Mouse (Mus musculus) midbrain, embryonic 11.5 days (tissue): ENCODE data around the gene Grrp1. TPM values are rescaled to one million over a fixed set of nuclear protein-coding genes. Genes with fewer than 3 reads are reported as not detected.

Experiments used
- ATAC-seq: fragments of 200-750 bp; cut with Nextera tagmentation; 2 replicates; pipeline ENCODE4 v1.8.0; 2017; ENCODE audit warnings: moderate TSS enrichment, moderate library complexity; ENCODE audit not compliant: low FRiP score
- DNase-seq: peaks from one replicate; pipeline ENCODE4 v3.0.0; 2015; ENCODE audit warnings: low spot score; ENCODE audit errors: missing footprints
- H3K27ac ChIP-seq: fragments of 300-500 bp; sonication (generic); 2 replicates; pipeline ENCODE4 v1.5.1; 2014; ENCODE audit warnings: low read depth, low read length
- H3K27me3 ChIP-seq: fragments of 300-500 bp; sonication (generic); 2 replicates; pipeline ENCODE4 v1.6.1; 2014; ENCODE audit warnings: mild to moderate bottlenecking, low read length, moderate library complexity, mixed read lengths; ENCODE audit not compliant: control insufficient read depth, insufficient read depth
- H3K36me3 ChIP-seq: fragments of 300-500 bp; sonication (generic); 2 replicates; pipeline ENCODE4 v1.6.1; 2014; ENCODE audit warnings: mild to moderate bottlenecking, low read length, moderate library complexity, mixed read lengths; ENCODE audit not compliant: control insufficient read depth, insufficient read depth
- H3K4me1 ChIP-seq: fragments of 300-500 bp; sonication (generic); 2 replicates; pipeline ENCODE4 v1.6.1; 2014; ENCODE audit warnings: low read length; ENCODE audit not compliant: control insufficient read depth, insufficient read depth
- H3K4me2 ChIP-seq: fragments of 300-500 bp; sonication (generic); 2 replicates; pipeline ENCODE4 v1.6.1; 2014; ENCODE audit warnings: mild to moderate bottlenecking, moderate library complexity
- H3K4me3 ChIP-seq: fragments of 300-500 bp; sonication (generic); 2 replicates; pipeline ENCODE4 v1.5.1; 2014; ENCODE audit warnings: low read depth, low read length
- H3K9ac ChIP-seq: fragments of 300-500 bp; sonication (generic); 2 replicates; pipeline ENCODE4 v1.6.1; 2014; ENCODE audit warnings: low read length
- H3K9me3 ChIP-seq: fragments of 300-500 bp; sonication (generic); 2 replicates; pipeline ENCODE4 v1.6.1; 2016; ENCODE audit warnings: low read length; ENCODE audit not compliant: control insufficient read depth
- WGBS: fragments of 180-500 bp; shearing (Covaris S2); extraction: QIAGEN DNeasy Blood & Tissue Kit; methylation state at CpG from one replicate; pipeline ENCODE4 v1.1.7; 2014; 5-methylcytosine and 5-hydroxymethylcytosine counted together
- polyA plus RNA-seq: library from polyadenylated mRNA; unstranded; fragments of >200 nt; fragmentation: Nextera tagmentation; extraction: Ambion mirVana; gene quantifications from 2 replicates; pipeline ENCODE4 v1.2.1, GENCODE M21; 2014

The Grrp1 gene
- polyA plus RNA-seq, 1 experiment from 2014 or later = 5.1 TPM

GRCm38 (mm10) chr4:134293061-134293691, 39.3 kb upstream of the Grrp1 start:
- ATAC-seq = no peak
- WGBS = 75% methylated on average over 18 of the region's 18 CpGs
- H3K4me2 ChIP-seq = no peak overlapping the region
- H3K9ac ChIP-seq = no peak overlapping the region
- no peak overlapping the region for H3K4me3 ChIP-seq
- H3K9me3 ChIP-seq = no peaks in the 10 kb centered on the region
- peaks cover 5% of the 10 kb centered on the region for H3K4me1 ChIP-seq
- no peaks in the 10 kb centered on the region for H3K27me3 ChIP-seq
- DNase-seq = no peak
- H3K27ac ChIP-seq = no peak overlapping the region
- H3K36me3 ChIP-seq = no peaks in the 10 kb centered on the region

GRCm38 (mm10) chr4:134292067-134292466, 38.2 kb upstream of the Grrp1 start:
- H3K9me3 ChIP-seq = no peaks in the 10 kb centered on the region
- H3K4me1 ChIP-seq = peaks cover 7% of the 10 kb centered on the region
- no peak overlapping the region for H3K4me2 ChIP-seq
- H3K9ac ChIP-seq = no peak overlapping the region
- DNase-seq = peak; percentile 99
- no peak overlapping the region for H3K27ac ChIP-seq
- no peak for ATAC-seq
- H3K4me3 ChIP-seq = no peak overlapping the region
- H3K27me3 ChIP-seq = no peaks in the 10 kb centered on the region
- H3K36me3 ChIP-seq = no peaks in the 10 kb centered on the region
- 24% methylated on average over 7 of the region's 7 CpGs for WGBS

GRCm38 (mm10) chr4:134288397-134289256, 34.7 kb upstream of the Grrp1 start:
- 57% methylated on average over 11 of the region's 11 CpGs for WGBS
- Histone ChIP-seq H3K27ac (peak overlapping the region; percentile 100), H3K36me3 (no peaks in the 10 kb centered on the region; the same call in 1 of the 2 replicates), H3K4me1 (peaks cover 15% of the 10 kb centered on the region), H3K4me2 (peak overlapping the region; percentile 81), H3K27me3 (no peaks in the 10 kb centered on the region), H3K9ac (peak overlapping the region; percentile 100), H3K9me3 (no peaks in the 10 kb centered on the region), H3K4me3 (peak overlapping the region; percentile 98)
- ATAC-seq (no peak), DNase-seq (no peak)

- H3K4me1 ChIP-seq = peaks cover 15% of the 10 kb centered on the region
- peak within 1 kb of the TSS; percentile 100 for H3K27ac ChIP-seq
- H3K27me3 ChIP-seq = no peaks in the 10 kb centered on the region
- H3K9ac ChIP-seq = peak within 1 kb of the TSS; percentile 100
- H3K4me2 ChIP-seq = peak within 1 kb of the TSS; percentile 90
- 1% methylated on average over 42 of the region's 43 CpGs for WGBS
- H3K9me3 ChIP-seq = no peaks in the 10 kb centered on the region
- peak; percentile 78 for ATAC-seq
- no peaks in the 10 kb centered on the region; the same call in 1 of the 2 replicates for H3K36me3 ChIP-seq
- peak; percentile 98 for DNase-seq
- H3K4me3 ChIP-seq = peak within 1 kb of the TSS; percentile 98
Observed at GRCm38 (mm10) chr4:134287575-134288025, 33.7 kb upstream of the Grrp1 start, which contains the start of gene Pdik1l. Pdik1l (minus strand) TSS chr4:134287895.

GRCm38 (mm10) chr4:134287168-134287564, 33.3 kb upstream of the Grrp1 start:
- H3K9me3 ChIP-seq = no peaks in the 10 kb centered on the region
- peak overlapping the region; percentile 100 for H3K9ac ChIP-seq
- peaks cover 15% of the 10 kb centered on the region for H3K4me1 ChIP-seq
- ATAC-seq = peak; percentile 96
- peak overlapping the region; percentile 90 for H3K4me2 ChIP-seq
- 0% methylated on average over 27 of the region's 59 CpGs for WGBS
- peak overlapping the region; percentile 100 for H3K27ac ChIP-seq
- H3K36me3 ChIP-seq = no peaks in the 10 kb centered on the region; the same call in 1 of the 2 replicates
- H3K4me3 ChIP-seq = peak overlapping the region; percentile 98
- DNase-seq = peak; percentile 100
- no peaks in the 10 kb centered on the region for H3K27me3 ChIP-seq

- no peak for DNase-seq
- Histone ChIP-seq H3K9ac (peak overlapping the region; percentile 100), H3K4me2 (peak overlapping the region; percentile 90), H3K9me3 (no peaks in the 10 kb centered on the region), H3K4me1 (peaks cover 15% of the 10 kb centered on the region), H3K27ac (peak overlapping the region; percentile 100), H3K27me3 (no peaks in the 10 kb centered on the region), H3K4me3 (peak overlapping the region; percentile 98), H3K36me3 (no peaks in the 10 kb centered on the region; the same call in 1 of the 2 replicates)
- 3% methylated on average over 59 of the region's 59 CpGs for WGBS
- no peak; the same call in 1 of the 2 replicates for ATAC-seq
Observed at GRCm38 (mm10) chr4:134286226-134287167, 32.6 kb upstream of the Grrp1 start.

GRCm38 (mm10) chr4:134284942-134285341, 31.0 kb upstream of the Grrp1 start:
- no peak for DNase-seq

More at GRCm38 (mm10) chr4:134284942-134285341, 31.0 kb upstream of the Grrp1 start:
- H3K27me3 ChIP-seq = no peaks in the 10 kb centered on the region
- H3K4me1 ChIP-seq = peaks cover 15% of the 10 kb centered on the region
- no peak overlapping the region for H3K9ac ChIP-seq
- H3K9me3 ChIP-seq = no peaks in the 10 kb centered on the region
- 93% methylated on average over 2 of the region's 2 CpGs for WGBS
- ATAC-seq = no peak
- H3K4me2 ChIP-seq = no peak overlapping the region
- H3K4me3 ChIP-seq = no peak overlapping the region
- no peaks in the 10 kb centered on the region; the same call in 1 of the 2 replicates for H3K36me3 ChIP-seq
- H3K27ac ChIP-seq = no peak overlapping the region
